Mouse (Mus musculus) heart, adult 2 months (tissue): Measurements from ENCODE around the gene Gfra1.

Source experiments
- CTCF ChIP-seq: fragments of 200-600 bp; IDR thresholded peaks from 2 replicates; pipeline ENCODE4 v1.8.1; 2022; ENCODE audit warnings: antibody characterized with exemption, mild to moderate bottlenecking, moderate library complexity
- EP300 ChIP-seq: fragments of 200-500 bp; IDR thresholded peaks from 2 replicates; pipeline ENCODE4 v1.6.1; 2011; ENCODE audit warnings: low read depth, low read length, control low read depth; ENCODE audit not compliant: insufficient read depth
- POLR2A ChIP-seq: fragments of 200-500 bp; IDR thresholded peaks from 2 replicates; pipeline ENCODE4 v1.6.1; 2011; ENCODE audit warnings: mild to moderate bottlenecking, low read depth, low read length, control low read depth; ENCODE audit not compliant: insufficient read depth

DNA sequence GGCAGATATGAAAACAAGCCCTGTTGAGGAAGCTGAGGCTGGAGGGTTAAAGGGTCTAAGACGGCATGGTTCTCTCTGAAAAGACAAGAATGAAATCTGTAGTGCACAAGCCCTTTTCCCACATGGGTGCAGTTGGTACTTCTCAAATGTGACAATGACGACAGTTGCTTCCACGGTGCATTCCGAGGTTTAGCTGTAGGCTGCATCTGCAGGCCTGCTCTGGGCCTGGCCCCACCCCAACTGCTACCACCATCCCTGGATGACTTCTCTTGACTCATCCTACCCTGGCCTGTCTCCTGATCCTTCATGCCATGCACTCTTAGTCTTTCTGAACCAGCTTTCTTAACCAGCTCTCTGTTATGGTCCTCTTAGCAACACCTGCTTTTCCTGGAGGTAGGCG is 22.9 kb downstream of the Gfra1 start:
- TF ChIP-seq CTCF: no peak
- no peak for TF ChIP-seq POLR2A
- TF ChIP-seq EP300: no peak
